Mouse (Mus musculus): Measurements from ENCODE around the gene Fbxo8. TPM values are rescaled to one million over a fixed set of nuclear protein-coding genes. Genes with fewer than 3 reads are reported as not detected.
A peak's percentile ranks its signal among the peaks of the same experiment; 100 is the strongest.

Gene Fbxo8
- 25.0 and 32.2 TPM in 2 replicates for polyA plus RNA-seq (2016; fragmentation: Nextera tagmentation; extraction: Ambion mirVana)

- peak; percentile 83 for DNase-seq (ENCODE audit: low spot score)
- peaks cover 5% of the 10 kb centered on the region for H3K36me3 ChIP-seq
- H3K4me1 ChIP-seq, result peaks cover 16% of the 10 kb centered on the region
- peak within 1 kb of the TSS; percentile 94 for H3K4me3 ChIP-seq
- under 1% methylated on average over 53 of the region's 53 CpGs for WGBS
- H3K27ac ChIP-seq (replicated peaks), result peak within 1 kb of the TSS; percentile 94
- H3K27me3 ChIP-seq (ENCODE audit: low read depth, poor library complexity, severe bottlenecking), result no peaks in the 10 kb centered on the region
- H3K9me3 ChIP-seq (replicated peaks), result no peaks in the 10 kb centered on the region
Observed at GRCm38 (mm10) chr8:56550558-56551360, at the start of gene Fbxo8, which contains the start of gene Cep44. Gene Fbxo8 (plus strand): TSS chr8:56551090. Gene Cep44 (minus strand): TSS chr8:56551047.

- Histone ChIP-seq H3K9me3 (replicated peaks) (no peaks in the 10 kb centered on the region), H3K27ac (replicated peaks) (no peak overlapping the region), H3K4me3 (no peak overlapping the region), H3K36me3 (no peaks in the 10 kb centered on the region), H3K27me3 (ENCODE audit: low read depth, poor library complexity, severe bottlenecking) (no peaks in the 10 kb centered on the region), H3K4me1 (no peaks in the 10 kb centered on the region)
- DNase-seq (ENCODE audit: low spot score), result no peak
Observed at GRCm38 (mm10) chr8:56501911-56502310, 49.0 kb upstream of the Fbxo8 start.

GRCm38 (mm10) chr8:56508318-56508951 lies 42.5 kb upstream of the Fbxo8 start:
- Histone ChIP-seq H3K27ac (replicated peaks) (no peak overlapping the region), H3K4me3 (no peak overlapping the region), H3K9me3 (replicated peaks) (no peaks in the 10 kb centered on the region), H3K36me3 (no peaks in the 10 kb centered on the region), H3K4me1 (no peaks in the 10 kb centered on the region), H3K27me3 (ENCODE audit: low read depth, poor library complexity, severe bottlenecking) (no peaks in the 10 kb centered on the region)
- 69% methylated on average over 3 of the region's 3 CpGs for WGBS
- no peak for DNase-seq (ENCODE audit: low spot score)

- 81% methylated on average over 4 of the region's 4 CpGs for WGBS
- no peaks in the 10 kb centered on the region for H3K27me3 ChIP-seq (ENCODE audit: low read depth, poor library complexity, severe bottlenecking)
- H3K27ac ChIP-seq (replicated peaks), result no peak overlapping the region
- no peaks in the 10 kb centered on the region for H3K4me1 ChIP-seq
- no peaks in the 10 kb centered on the region for H3K36me3 ChIP-seq
- H3K9me3 ChIP-seq (replicated peaks), result no peaks in the 10 kb centered on the region
- H3K4me3 ChIP-seq, result no peak overlapping the region
- DNase-seq (ENCODE audit: low spot score), result no peak
Observed at GRCm38 (mm10) chr8:56508952-56509479, 41.9 kb upstream of the Fbxo8 start.

GRCm38 (mm10) chr8:56518848-56519247 lies 32.0 kb upstream of the Fbxo8 start:
- no peak for DNase-seq (ENCODE audit: low spot score)
- Histone ChIP-seq H3K9me3 (replicated peaks) (no peaks in the 10 kb centered on the region), H3K4me1 (no peaks in the 10 kb centered on the region), H3K27ac (replicated peaks) (no peak overlapping the region), H3K36me3 (no peaks in the 10 kb centered on the region), H3K4me3 (no peak overlapping the region), H3K27me3 (ENCODE audit: low read depth, poor library complexity, severe bottlenecking) (no peaks in the 10 kb centered on the region)
- WGBS, result 84% methylated on average over 6 of the region's 6 CpGs

GRCm38 (mm10) chr8:56520249-56520648 lies 30.6 kb upstream of the Fbxo8 start:
- WGBS, result 89% methylated on average over 2 of the region's 2 CpGs

GRCm38 (mm10) chr8:56521051-56521450 lies 29.8 kb upstream of the Fbxo8 start:
- 77% methylated on average over 4 of the region's 4 CpGs for WGBS
- H3K4me3 ChIP-seq, result no peak overlapping the region

More at GRCm38 (mm10) chr8:56520249-56520648, 30.6 kb upstream of the Fbxo8 start:
- no peak for DNase-seq (ENCODE audit: low spot score)
- Histone ChIP-seq H3K36me3 (no peaks in the 10 kb centered on the region), H3K4me1 (no peaks in the 10 kb centered on the region), H3K4me3 (no peak overlapping the region), H3K9me3 (replicated peaks) (no peaks in the 10 kb centered on the region), H3K27ac (replicated peaks) (no peak overlapping the region), H3K27me3 (ENCODE audit: low read depth, poor library complexity, severe bottlenecking) (no peaks in the 10 kb centered on the region)

GRCm38 (mm10) chr8:56528869-56529268 lies 22.0 kb upstream of the Fbxo8 start:
- 91% methylated on average over 6 of the region's 6 CpGs for WGBS
- H3K27me3 ChIP-seq (ENCODE audit: low read depth, poor library complexity, severe bottlenecking), result no peaks in the 10 kb centered on the region
- DNase-seq (ENCODE audit: low spot score), result no peak
- H3K4me3 ChIP-seq, result no peak overlapping the region
- H3K36me3 ChIP-seq, result peaks cover 12% of the 10 kb centered on the region
- no peaks in the 10 kb centered on the region for H3K4me1 ChIP-seq
- H3K9me3 ChIP-seq (replicated peaks), result no peaks in the 10 kb centered on the region
- H3K27ac ChIP-seq (replicated peaks), result no peak overlapping the region

More at GRCm38 (mm10) chr8:56521051-56521450, 29.8 kb upstream of the Fbxo8 start:
- no peaks in the 10 kb centered on the region for H3K27me3 ChIP-seq (ENCODE audit: low read depth, poor library complexity, severe bottlenecking)
- H3K9me3 ChIP-seq (replicated peaks), result no peaks in the 10 kb centered on the region
- DNase-seq (ENCODE audit: low spot score), result no peak
- H3K27ac ChIP-seq (replicated peaks), result no peak overlapping the region
- no peaks in the 10 kb centered on the region for H3K4me1 ChIP-seq
- H3K36me3 ChIP-seq, result no peaks in the 10 kb centered on the region

GRCm38 (mm10) chr8:56530359-56530758 lies 20.5 kb upstream of the Fbxo8 start:
- peak; percentile 53 for DNase-seq (ENCODE audit: low spot score)
- 8% methylated on average over 3 of the region's 3 CpGs for WGBS
- H3K4me3 ChIP-seq, result no peak overlapping the region

GRCm38 (mm10) chr8:56540706-56541105 lies 10.2 kb upstream of the Fbxo8 start:
- DNase-seq (ENCODE audit: low spot score), result no peak
- peaks cover 90% of the 10 kb centered on the region for H3K36me3 ChIP-seq
- H3K27ac ChIP-seq (replicated peaks), result no peak overlapping the region
- 89% methylated on average over 7 of the region's 7 CpGs for WGBS
- no peaks in the 10 kb centered on the region for H3K9me3 ChIP-seq (replicated peaks)
- no peaks in the 10 kb centered on the region for H3K4me1 ChIP-seq
- H3K4me3 ChIP-seq, result no peak overlapping the region
- H3K27me3 ChIP-seq (ENCODE audit: low read depth, poor library complexity, severe bottlenecking), result no peaks in the 10 kb centered on the region

More at GRCm38 (mm10) chr8:56530359-56530758, 20.5 kb upstream of the Fbxo8 start:
- H3K4me1 ChIP-seq, result no peaks in the 10 kb centered on the region
- no peaks in the 10 kb centered on the region for H3K9me3 ChIP-seq (replicated peaks)
- peaks cover 13% of the 10 kb centered on the region for H3K36me3 ChIP-seq
- no peaks in the 10 kb centered on the region for H3K27me3 ChIP-seq (ENCODE audit: low read depth, poor library complexity, severe bottlenecking)
- H3K27ac ChIP-seq (replicated peaks), result no peak overlapping the region

GRCm38 (mm10) chr8:56547866-56548265 lies 3.0 kb upstream of the Fbxo8 start:
- Histone ChIP-seq H3K27ac (replicated peaks) (no peak overlapping the region), H3K4me1 (peaks cover 16% of the 10 kb centered on the region), H3K27me3 (ENCODE audit: low read depth, poor library complexity, severe bottlenecking) (no peaks in the 10 kb centered on the region), H3K9me3 (replicated peaks) (no peaks in the 10 kb centered on the region), H3K4me3 (no peak overlapping the region), H3K36me3 (peaks cover 26% of the 10 kb centered on the region)
- WGBS, result 94% methylated on average over 2 of the region's 2 CpGs
- no peak for DNase-seq (ENCODE audit: low spot score)

GRCm38 (mm10) chr8:56551361-56551852 lies 517 bp downstream of the Fbxo8 start:
- H3K4me1 ChIP-seq, result peaks cover 16% of the 10 kb centered on the region
- peak overlapping the region; percentile 94 for H3K4me3 ChIP-seq
- no peaks in the 10 kb centered on the region for H3K27me3 ChIP-seq (ENCODE audit: low read depth, poor library complexity, severe bottlenecking)
- no peaks in the 10 kb centered on the region for H3K36me3 ChIP-seq
- peak; percentile 78 for DNase-seq (ENCODE audit: low spot score)
- 1% methylated on average over 28 of the region's 28 CpGs for WGBS
- peak overlapping the region; percentile 94 for H3K27ac ChIP-seq (replicated peaks)
- H3K9me3 ChIP-seq (replicated peaks), result no peaks in the 10 kb centered on the region
